Mouse (Mus musculus): ENCODE data around the gene Orai2. TPM values are rescaled to one million over a fixed set of nuclear protein-coding genes. Genes with fewer than 3 reads are reported as not detected.
"Not testable (repeated sequence)": the region's sequence is repeated elsewhere in the genome, so short reads cannot be mapped to it uniquely, and the experiment has no call there.

Gene Orai2
- polyA plus RNA-seq, 1 experiment from 2014 or later, result 12.0 TPM

- ATAC-seq (ENCODE audit: low read depth) (no peak), DNase-seq (ENCODE audit: low spot score) (peak; percentile 19)
- Histone ChIP-seq H3K27ac (replicated peaks; ENCODE audit: low read depth, low read length) (no peak overlapping the region), H3K4me1 (ENCODE audit: control insufficient read depth, insufficient read depth, low read length) (peaks cover 11% of the 10 kb centered on the region), H3K36me3 (ENCODE audit: control insufficient read depth, insufficient read depth, low read length) (peaks cover 47% of the 10 kb centered on the region), H3K9ac (ENCODE audit: low read depth, low read length) (no peak overlapping the region), H3K27me3 (replicated peaks; ENCODE audit: control insufficient read depth, insufficient read depth, low read length) (no peaks in the 10 kb centered on the region), H3K9me3 (ENCODE audit: control insufficient read depth, low read length) (no peaks in the 10 kb centered on the region), H3K4me3 (ENCODE audit: low read depth, low read length) (no peak overlapping the region), H3K4me2 (ENCODE audit: low read depth, low read length) (no peak overlapping the region)
- 82% methylated on average over 12 of the region's 13 CpGs for WGBS
Observed at GRCm38 (mm10) chr5:136137658-136138274, 32.7 kb downstream of the Orai2 start.

- H3K36me3 ChIP-seq (ENCODE audit: control insufficient read depth, insufficient read depth, low read length), result peaks cover 54% of the 10 kb centered on the region
- DNase-seq (ENCODE audit: low spot score) (no peak), ATAC-seq (ENCODE audit: low read depth) (peak; percentile 7)
- H3K4me1 ChIP-seq (ENCODE audit: control insufficient read depth, insufficient read depth, low read length), result peaks cover 11% of the 10 kb centered on the region
- 5% methylated on average over 20 of the region's 20 CpGs for WGBS
- H3K4me2 ChIP-seq (ENCODE audit: low read depth, low read length), result peak overlapping the region; percentile 75
- peak overlapping the region; percentile 40; the same call in 1 of the 2 replicates for H3K27ac ChIP-seq (replicated peaks; ENCODE audit: low read depth, low read length)
- H3K4me3 ChIP-seq (ENCODE audit: low read depth, low read length), result peak overlapping the region; percentile 85
- H3K9ac ChIP-seq (ENCODE audit: low read depth, low read length), result peak overlapping the region; percentile 79
- H3K27me3 ChIP-seq (replicated peaks; ENCODE audit: control insufficient read depth, insufficient read depth, low read length), result no peaks in the 10 kb centered on the region
- no peaks in the 10 kb centered on the region for H3K9me3 ChIP-seq (ENCODE audit: control insufficient read depth, low read length)
Observed at GRCm38 (mm10) chr5:136136292-136136990, 34.1 kb downstream of the Orai2 start.

- Histone ChIP-seq H3K9ac (ENCODE audit: low read depth, low read length) (peak within 1 kb of the TSS; percentile 79), H3K4me1 (ENCODE audit: control insufficient read depth, insufficient read depth, low read length) (peaks cover 11% of the 10 kb centered on the region), H3K27me3 (replicated peaks; ENCODE audit: control insufficient read depth, insufficient read depth, low read length) (no peaks in the 10 kb centered on the region), H3K27ac (replicated peaks; ENCODE audit: low read depth, low read length) (peak within 1 kb of the TSS; percentile 56; the same call in 1 of the 2 replicates), H3K4me2 (ENCODE audit: low read depth, low read length) (peak within 1 kb of the TSS; percentile 75), H3K4me3 (ENCODE audit: low read depth, low read length) (peak within 1 kb of the TSS; percentile 85), H3K9me3 (ENCODE audit: control insufficient read depth, low read length) (no peaks in the 10 kb centered on the region), H3K36me3 (ENCODE audit: control insufficient read depth, insufficient read depth, low read length) (peaks cover 51% of the 10 kb centered on the region)
- under 1% methylated on average over 59 of the region's 60 CpGs for WGBS
- DNase-seq (ENCODE audit: low spot score), result peak; percentile 98
- ATAC-seq (ENCODE audit: low read depth), result peak; percentile 96
Observed at GRCm38 (mm10) chr5:136135571-136136291, 34.8 kb downstream of the Orai2 start, which contains the start of the genes Lrwd1 and Alkbh4. Lrwd1 (minus strand) TSS chr5:136136074. Alkbh4 (plus strand) TSS chr5:136136146.

- ATAC-seq (ENCODE audit: low read depth) (no peak), DNase-seq (ENCODE audit: low spot score) (no peak)
- Histone ChIP-seq H3K27me3 (replicated peaks; ENCODE audit: control insufficient read depth, insufficient read depth, low read length) (no peaks in the 10 kb centered on the region), H3K4me1 (ENCODE audit: control insufficient read depth, insufficient read depth, low read length) (peaks cover 7% of the 10 kb centered on the region), H3K27ac (replicated peaks; ENCODE audit: low read depth, low read length) (no peak overlapping the region), H3K36me3 (ENCODE audit: control insufficient read depth, insufficient read depth, low read length) (peaks cover 70% of the 10 kb centered on the region), H3K9ac (ENCODE audit: low read depth, low read length) (no peak overlapping the region), H3K9me3 (ENCODE audit: control insufficient read depth, low read length) (no peaks in the 10 kb centered on the region), H3K4me2 (ENCODE audit: low read depth, low read length) (no peak overlapping the region), H3K4me3 (ENCODE audit: low read depth, low read length) (no peak overlapping the region)
- WGBS, result 84% methylated on average over 10 of the region's 10 CpGs
Observed at GRCm38 (mm10) chr5:136122165-136122564, 48.3 kb downstream of the Orai2 start.

- 0% methylated on average over 21 of the region's 22 CpGs for WGBS
- H3K36me3 ChIP-seq (ENCODE audit: control insufficient read depth, insufficient read depth, low read length), result peaks cover 22% of the 10 kb centered on the region
- peak overlapping the region; percentile 89 for H3K9ac ChIP-seq (ENCODE audit: low read depth, low read length)
- H3K9me3 ChIP-seq (ENCODE audit: control insufficient read depth, low read length), result no peaks in the 10 kb centered on the region
- ATAC-seq (ENCODE audit: low read depth) (peak; percentile 67), DNase-seq (ENCODE audit: low spot score) (no peak)
- H3K27me3 ChIP-seq (replicated peaks; ENCODE audit: control insufficient read depth, insufficient read depth, low read length), result no peaks in the 10 kb centered on the region
- peak overlapping the region; percentile 88 for H3K4me2 ChIP-seq (ENCODE audit: low read depth, low read length)
- peak overlapping the region; percentile 61 for H3K27ac ChIP-seq (replicated peaks; ENCODE audit: low read depth, low read length)
- H3K4me3 ChIP-seq (ENCODE audit: low read depth, low read length), result peak overlapping the region; percentile 90
- H3K4me1 ChIP-seq (ENCODE audit: control insufficient read depth, insufficient read depth, low read length), result peaks cover 14% of the 10 kb centered on the region
Observed at GRCm38 (mm10) chr5:136116784-136117112, 53.8 kb downstream of the Orai2 start.

- Histone ChIP-seq H3K4me1 (ENCODE audit: control insufficient read depth, insufficient read depth, low read length) (peaks cover 14% of the 10 kb centered on the region), H3K9me3 (ENCODE audit: control insufficient read depth, low read length) (no peaks in the 10 kb centered on the region), H3K36me3 (ENCODE audit: control insufficient read depth, insufficient read depth, low read length) (peaks cover 18% of the 10 kb centered on the region), H3K4me3 (ENCODE audit: low read depth, low read length) (peak within 1 kb of the TSS; percentile 90), H3K9ac (ENCODE audit: low read depth, low read length) (peak within 1 kb of the TSS; percentile 89), H3K27me3 (replicated peaks; ENCODE audit: control insufficient read depth, insufficient read depth, low read length) (no peaks in the 10 kb centered on the region), H3K4me2 (ENCODE audit: low read depth, low read length) (peak within 1 kb of the TSS; percentile 88), H3K27ac (replicated peaks; ENCODE audit: low read depth, low read length) (peak within 1 kb of the TSS; percentile 61)
- ATAC-seq (ENCODE audit: low read depth) (peak; percentile 97), DNase-seq (ENCODE audit: low spot score) (peak; percentile 98)
- WGBS, result 3% methylated on average over 38 of the region's 42 CpGs
Observed at GRCm38 (mm10) chr5:136115891-136116783, 54.4 kb downstream of the Orai2 start, which contains the start of gene Polr2j. Polr2j (plus strand) TSS chr5:136116631.

- not testable (repeated sequence) for H3K27me3 ChIP-seq (replicated peaks; ENCODE audit: control insufficient read depth, insufficient read depth, low read length); ATAC-seq (ENCODE audit: low read depth); H3K36me3 ChIP-seq (ENCODE audit: control insufficient read depth, insufficient read depth, low read length); DNase-seq (ENCODE audit: low spot score); H3K9ac ChIP-seq (ENCODE audit: low read depth, low read length); H3K27ac ChIP-seq (replicated peaks; ENCODE audit: low read depth, low read length); H3K4me3 ChIP-seq (ENCODE audit: low read depth, low read length); H3K9me3 ChIP-seq (ENCODE audit: control insufficient read depth, low read length); H3K4me2 ChIP-seq (ENCODE audit: low read depth, low read length)
- WGBS, result 46% methylated on average over 4 of the region's 4 CpGs
- H3K4me1 ChIP-seq (ENCODE audit: control insufficient read depth, insufficient read depth, low read length), result peaks cover 14% of the 10 kb centered on the region
Observed at GRCm38 (mm10) chr5:136113546-136113945, 57.0 kb downstream of the Orai2 start.

- no peak for ATAC-seq (ENCODE audit: low read depth)
Observed at GRCm38 (mm10) chr5:136109042-136109441, 61.5 kb downstream of the Orai2 start.

More at GRCm38 (mm10) chr5:136109042-136109441, 61.5 kb downstream of the Orai2 start:
- Histone ChIP-seq H3K9ac (ENCODE audit: low read depth, low read length) (no peak overlapping the region), H3K4me1 (ENCODE audit: control insufficient read depth, insufficient read depth, low read length) (no peaks in the 10 kb centered on the region), H3K27ac (replicated peaks; ENCODE audit: low read depth, low read length) (no peak overlapping the region), H3K4me3 (ENCODE audit: low read depth, low read length) (no peak overlapping the region), H3K9me3 (ENCODE audit: control insufficient read depth, low read length) (no peaks in the 10 kb centered on the region), H3K4me2 (ENCODE audit: low read depth, low read length) (no peak overlapping the region), H3K27me3 (replicated peaks; ENCODE audit: control insufficient read depth, insufficient read depth, low read length) (no peaks in the 10 kb centered on the region), H3K36me3 (ENCODE audit: control insufficient read depth, insufficient read depth, low read length) (no peaks in the 10 kb centered on the region)
- DNase-seq (ENCODE audit: low spot score), result no peak
- 75% methylated on average over 3 of the region's 3 CpGs for WGBS
